Mouse (Mus musculus): ENCODE measurements at regions not wholly inside any gene's neighbourhood (a gene's known extent, or its start where the extent isn't known, plus 50 kb on each side); places are given as distances from the start of the nearest gene placed in this dataset.
A peak's percentile ranks its signal among the peaks of the same experiment; 100 is the strongest.
"Not testable (repeated sequence)": the region's sequence is repeated elsewhere in the genome, so short reads cannot be mapped to it uniquely, and the experiment has no call there.

DNA sequence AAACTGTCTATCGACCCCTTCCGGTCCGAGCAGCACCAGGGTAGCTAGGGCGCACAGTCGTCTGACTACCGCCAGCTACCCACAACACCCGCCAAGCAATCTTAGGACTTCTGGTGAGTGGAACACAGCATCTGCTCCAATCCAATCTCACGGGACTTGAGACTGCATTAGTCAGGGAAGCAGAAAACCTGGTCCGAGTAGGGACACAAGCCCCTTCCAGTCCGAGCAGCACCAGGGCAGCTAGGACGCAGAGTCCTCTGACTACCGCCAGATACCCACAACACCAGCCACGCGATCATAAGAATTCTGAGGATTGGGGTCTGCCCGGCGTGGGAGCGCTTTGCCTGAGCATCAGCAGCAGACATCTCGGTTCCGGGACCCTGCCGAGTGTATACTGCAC lies 79.6 kb downstream of the Gm10715 start:
- not testable (repeated sequence) for DNase-seq (ENCODE audit: low spot score in 2 of 2)

DNA sequence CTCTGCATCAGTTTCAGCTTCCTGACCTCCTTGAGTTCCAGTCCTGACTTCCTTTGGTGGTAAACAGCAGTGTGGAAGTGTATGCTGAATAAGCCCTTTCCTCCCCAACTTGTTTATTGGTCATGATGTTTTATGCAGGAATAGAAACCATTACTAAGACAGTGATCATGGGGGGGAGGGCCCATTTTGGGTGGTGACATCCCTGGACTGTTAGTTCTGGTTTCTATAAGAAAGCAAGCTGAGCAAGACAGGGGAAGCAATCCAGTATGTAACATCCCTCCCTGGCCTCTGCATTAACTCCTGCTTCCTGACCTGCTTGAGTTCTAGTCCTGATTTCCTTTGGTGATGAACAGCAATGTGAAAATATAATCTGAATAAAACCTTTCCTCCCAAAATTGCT lies 124.5 kb downstream of the Gm10715 start:
- no peak for DNase-seq (ENCODE audit: low spot score in 2 of 2)

DNA sequence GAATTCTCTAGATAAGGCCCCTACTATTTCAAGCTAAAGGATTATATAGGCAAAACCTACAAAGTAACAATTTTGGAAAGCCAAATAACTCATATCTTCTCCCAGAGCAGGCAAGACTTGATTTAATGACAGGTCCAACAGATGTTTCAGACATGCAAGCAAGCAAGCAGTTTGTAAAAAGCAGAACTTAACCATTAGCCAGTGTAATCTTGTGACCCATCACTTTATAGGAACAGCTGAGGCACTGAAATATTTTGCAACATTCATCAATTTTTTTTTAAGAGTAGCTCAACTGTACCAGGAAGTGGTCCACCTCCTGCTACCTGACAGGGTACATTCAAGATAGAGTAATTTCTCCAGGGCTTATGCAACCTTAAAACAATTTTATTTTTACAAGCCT lies 147.7 kb downstream of the Gm10715 start:
- DNase-seq (ENCODE audit: low spot score in 2 of 2): no peak

DNA sequence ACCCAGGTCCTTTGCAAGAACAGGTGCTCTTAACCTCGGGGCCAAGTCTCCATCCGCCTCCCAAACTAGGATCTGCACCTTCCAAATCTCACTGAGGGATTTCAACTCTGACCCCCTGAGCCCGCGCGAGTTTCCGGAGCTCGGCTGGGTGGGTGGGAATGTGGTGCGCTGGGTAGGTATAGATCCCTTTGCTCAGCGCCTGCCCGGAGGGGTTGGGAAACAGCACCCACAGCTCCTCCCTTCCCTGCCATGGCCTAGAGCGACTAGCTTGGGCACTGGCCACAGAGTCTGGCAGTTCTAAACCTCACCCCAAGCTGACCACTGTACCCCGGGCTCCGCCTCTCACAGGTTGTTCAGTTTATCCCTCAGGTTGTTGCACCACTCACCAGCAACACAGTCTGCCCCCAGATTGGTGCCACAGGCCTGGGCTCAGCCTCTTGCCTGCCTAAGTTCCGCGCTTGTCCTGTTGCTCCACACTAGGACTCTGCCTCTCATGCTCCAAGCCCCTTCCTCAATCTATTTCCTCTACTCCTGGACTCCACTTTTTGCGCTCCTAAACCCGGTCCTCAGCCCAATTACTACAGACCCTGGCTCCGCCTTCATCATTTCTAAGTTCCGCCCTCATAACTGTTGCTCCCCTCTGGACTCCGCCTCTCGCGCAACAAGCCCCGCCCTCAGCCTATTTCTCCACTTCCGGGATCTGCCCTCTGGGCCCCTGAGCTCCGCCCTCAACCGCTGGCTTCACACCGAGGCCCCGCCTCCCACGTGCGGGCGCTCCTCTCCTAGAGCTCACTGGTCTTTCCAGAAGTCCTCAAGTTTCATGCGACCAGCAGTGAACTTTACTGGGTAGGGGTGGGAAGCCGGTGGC lies 135.6 kb upstream of the Alkbh8 start:
- DNase-seq (ENCODE audit: low spot score in 2 of 2): no peak

DNA sequence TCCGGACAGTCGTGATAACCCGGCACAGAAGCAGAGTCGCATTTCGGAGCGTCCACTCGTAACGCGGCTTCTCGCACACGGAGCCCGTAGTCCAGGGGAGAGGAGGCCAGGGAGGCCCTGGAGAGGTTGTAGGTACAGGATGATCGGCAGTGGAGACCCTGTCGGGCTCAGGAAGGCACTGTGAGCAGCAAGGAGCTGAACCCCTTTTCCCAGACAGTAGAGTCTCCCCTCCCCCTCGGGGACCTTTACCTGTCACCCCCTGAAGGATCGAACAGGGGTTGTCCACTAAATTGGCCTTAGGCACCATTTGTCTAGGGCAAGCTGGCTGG lies 135.0 kb upstream of the Alkbh8 start:
- not testable (repeated sequence) for DNase-seq (ENCODE audit: low spot score in 2 of 2)

DNA sequence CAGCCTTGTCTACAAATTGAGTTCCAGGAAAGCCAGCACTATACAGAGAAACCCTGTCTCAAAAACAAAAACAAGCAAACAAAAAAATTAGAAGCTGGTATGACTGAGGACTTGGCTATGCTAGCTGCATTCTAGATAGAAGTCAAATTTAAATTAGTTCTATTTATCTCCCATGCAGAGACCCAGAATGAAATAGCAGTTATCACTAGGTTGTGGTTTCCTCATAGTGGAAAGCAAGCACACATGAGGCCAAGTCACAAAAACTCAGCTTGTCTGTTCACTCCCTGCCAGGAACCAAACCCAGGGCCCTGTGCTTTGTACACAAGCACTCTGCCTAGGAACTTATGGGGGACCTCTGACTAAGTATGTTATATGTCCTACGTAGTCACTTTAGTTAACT lies 126.8 kb upstream of the Alkbh8 start:
- not testable (repeated sequence) for DNase-seq (ENCODE audit: low spot score in 2 of 2)

DNA sequence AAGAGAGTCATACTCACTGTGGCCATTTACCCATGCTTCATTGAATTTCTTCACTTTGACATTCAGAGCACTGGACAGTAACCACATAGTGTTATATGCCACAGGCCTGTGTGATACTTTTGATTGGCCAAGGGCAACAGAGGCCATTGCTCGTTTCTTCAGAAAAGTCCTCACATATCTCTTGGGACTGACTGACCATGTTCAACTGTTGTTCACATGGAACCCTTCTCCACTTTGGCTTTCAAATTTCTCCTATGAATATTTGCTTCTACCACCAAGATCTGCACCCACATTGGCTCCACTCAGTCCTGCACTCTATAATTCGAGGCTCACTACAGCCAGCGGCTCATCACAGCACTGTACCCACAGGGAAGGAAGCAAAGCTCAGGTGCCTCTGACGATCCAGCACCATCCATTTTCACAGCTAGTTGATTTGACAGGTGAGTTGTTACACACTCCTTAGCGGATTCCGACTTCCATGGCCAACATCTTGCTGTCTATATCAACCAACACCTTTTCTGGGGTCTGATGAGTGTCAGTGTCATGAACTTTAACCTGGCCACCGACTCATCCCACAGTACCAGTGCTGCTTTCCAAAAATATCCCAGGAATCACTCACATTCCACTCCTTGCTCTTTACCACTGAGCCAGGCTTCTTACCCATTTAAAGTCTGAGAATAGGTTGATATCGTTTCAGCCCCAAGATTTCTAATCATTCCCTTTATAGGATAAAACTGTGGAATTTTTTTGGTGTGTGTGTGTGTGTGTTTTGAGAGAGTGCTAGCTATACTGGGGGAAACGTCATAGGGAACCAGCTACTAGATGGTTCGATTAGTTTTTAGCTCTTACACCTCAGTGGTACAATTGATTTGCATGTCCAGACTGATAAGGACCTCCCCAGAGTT lies 76.3 kb upstream of the Alkbh8 start:
- DNase-seq (ENCODE audit: low spot score in 2 of 2): peak in 1 of 2 experiments; percentile 13

DNA sequence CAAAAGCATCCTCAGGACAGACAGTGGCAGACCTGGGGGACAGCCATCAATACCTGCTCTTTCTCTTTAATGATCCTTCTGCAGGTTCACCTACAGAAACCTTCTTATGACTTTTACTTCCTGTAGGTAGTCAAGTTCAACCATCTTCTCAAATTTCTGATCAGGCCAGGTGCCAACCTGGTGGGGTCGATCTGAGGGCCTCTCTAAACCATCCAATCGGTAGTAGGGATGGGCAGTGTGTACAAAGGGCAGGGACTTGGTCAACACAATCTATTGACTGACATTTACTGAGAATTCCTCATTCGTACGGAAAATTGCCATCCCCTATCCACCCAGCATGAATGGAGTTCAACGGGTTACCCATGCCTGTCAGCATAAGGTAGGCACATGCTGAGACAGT lies 74.8 kb upstream of the Alkbh8 start:
- no peak for DNase-seq (ENCODE audit: low spot score in 2 of 2)

DNA sequence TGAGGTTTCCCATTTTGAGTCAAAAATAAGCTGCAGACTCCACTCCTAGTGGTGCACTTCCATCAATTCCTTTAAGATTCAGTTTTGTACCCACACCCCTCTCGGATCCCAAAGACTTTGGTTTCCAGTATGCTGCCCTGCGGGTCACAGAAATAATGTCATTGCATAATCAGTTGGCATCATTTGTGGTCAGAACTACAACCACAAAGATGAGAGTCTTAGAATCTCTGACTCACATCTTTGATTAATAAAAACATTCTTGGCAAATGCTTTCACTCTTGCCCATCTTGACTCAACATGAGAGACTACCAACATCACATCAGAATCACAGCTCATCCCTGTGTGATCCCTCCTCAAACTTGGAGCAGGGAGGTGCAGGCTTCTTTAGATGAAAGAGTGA lies 74.1 kb upstream of the Alkbh8 start:
- no peak for DNase-seq (ENCODE audit: low spot score in 2 of 2)

DNA sequence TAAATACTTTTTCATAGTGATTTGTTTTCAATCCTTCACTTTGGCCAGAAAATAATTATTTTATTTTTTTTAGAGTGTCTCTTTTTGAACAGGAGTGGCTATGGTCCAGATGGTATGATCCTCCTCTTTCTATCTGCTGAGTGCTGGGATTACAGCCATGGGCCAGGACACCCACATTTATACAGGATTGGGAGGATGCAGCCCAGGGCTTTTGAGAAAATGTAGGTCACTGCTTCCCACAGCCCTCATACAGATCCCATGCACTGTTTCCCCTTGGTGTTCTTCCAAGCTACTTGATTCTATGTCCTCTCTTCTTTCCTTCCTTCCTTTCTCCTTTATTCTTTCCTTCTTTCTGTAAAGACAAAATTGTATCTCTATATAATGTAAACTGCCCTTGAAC lies 70.5 kb upstream of the Alkbh8 start:
- DNase-seq (ENCODE audit: low spot score in 2 of 2): no peak

DNA sequence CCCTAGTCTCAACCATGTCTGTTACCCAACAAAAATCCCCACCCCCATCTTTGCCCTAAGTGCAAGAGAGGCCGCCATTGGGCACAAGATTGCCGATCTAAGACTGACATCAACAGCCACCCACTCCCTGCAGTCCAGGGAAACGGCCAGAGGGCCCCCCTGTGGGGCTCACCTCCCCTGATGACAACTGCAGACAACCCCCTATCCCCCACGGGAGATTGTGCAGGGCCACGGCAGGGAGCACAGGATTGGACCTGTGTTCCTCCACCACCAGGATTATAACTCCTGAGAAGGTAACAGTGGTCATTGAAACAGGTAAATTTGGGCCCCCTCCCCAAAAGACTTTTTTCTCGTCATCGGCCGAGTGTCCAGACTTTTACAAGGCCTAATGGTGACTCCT lies 54.4 kb upstream of the Alkbh8 start:
- not testable (repeated sequence) for DNase-seq (ENCODE audit: low spot score in 2 of 2)

DNA sequence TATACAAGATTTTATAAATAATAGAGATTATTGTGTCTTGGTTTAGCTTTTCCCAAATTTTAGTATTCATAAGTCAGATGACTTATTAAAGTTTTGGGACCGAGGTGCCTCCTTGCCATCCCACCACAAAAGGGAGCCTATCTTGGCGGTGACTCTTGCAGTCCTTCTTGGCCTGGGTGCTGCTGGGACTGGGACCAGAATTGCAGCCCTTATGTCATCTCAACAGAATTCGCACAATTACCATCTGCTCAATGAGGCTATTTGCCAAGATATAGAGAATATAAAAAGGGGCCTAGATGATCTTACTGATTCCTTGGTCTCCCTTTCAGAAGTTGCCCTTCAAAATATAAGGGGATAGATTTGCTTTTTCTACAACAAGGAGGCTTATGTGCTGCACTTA lies 53.0 kb upstream of the Alkbh8 start:
- not testable (repeated sequence) for DNase-seq (ENCODE audit: low spot score in 2 of 2)

DNA sequence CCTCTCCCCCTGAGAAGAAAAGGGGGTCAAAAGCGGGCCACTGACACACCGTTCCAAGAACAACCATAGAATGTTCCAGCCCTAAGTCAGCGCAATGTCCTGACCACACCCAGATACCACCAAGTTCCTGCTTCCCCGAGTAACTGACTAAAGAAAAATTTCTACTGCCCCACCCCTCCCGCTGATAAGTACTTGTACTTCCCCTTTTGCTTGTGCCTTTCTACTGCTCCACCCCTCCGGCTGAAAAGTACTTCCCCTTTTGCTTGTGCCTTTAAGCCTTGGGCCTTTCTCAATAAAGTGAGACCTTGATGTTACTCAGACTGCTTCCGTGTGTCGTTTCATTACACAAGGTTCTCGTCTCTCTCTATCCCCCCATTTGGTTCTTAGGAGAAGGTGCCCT lies 51.6 kb upstream of the Alkbh8 start:
- DNase-seq (ENCODE audit: low spot score in 2 of 2): not testable (repeated sequence)

Data from heart, adult 9 months (tissue).